Mouse (Mus musculus) brain, adult 2 months (tissue): ENCODE data around the gene Hsd17b12.

Experiments used
- DNase-seq: peaks from one replicate; pipeline ENCODE4 v3.0.0; 2011; ENCODE audit warnings: low read depth, low spot score

Gene Hsd17b12

DNA sequence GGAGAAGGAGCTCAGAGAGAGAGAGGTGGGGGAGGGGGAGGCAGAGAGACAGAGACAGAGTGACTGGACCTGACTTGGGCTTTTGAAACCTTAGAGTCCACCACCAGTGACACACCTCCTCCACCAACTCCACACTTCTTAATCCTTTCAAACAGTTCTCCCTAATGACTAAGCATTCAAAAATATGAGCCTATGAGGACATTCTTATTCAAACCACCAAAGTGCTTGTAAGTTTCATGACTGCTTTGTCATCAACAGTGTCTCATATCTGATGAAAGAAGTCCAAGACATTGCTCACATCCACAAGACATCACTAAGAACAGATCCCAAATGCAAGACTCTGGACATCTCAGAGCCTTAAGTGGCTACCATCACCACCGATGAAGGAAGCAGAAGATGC is 67.9 kb downstream of the Hsd17b12 start:
- no peak for DNase-seq

DNA sequence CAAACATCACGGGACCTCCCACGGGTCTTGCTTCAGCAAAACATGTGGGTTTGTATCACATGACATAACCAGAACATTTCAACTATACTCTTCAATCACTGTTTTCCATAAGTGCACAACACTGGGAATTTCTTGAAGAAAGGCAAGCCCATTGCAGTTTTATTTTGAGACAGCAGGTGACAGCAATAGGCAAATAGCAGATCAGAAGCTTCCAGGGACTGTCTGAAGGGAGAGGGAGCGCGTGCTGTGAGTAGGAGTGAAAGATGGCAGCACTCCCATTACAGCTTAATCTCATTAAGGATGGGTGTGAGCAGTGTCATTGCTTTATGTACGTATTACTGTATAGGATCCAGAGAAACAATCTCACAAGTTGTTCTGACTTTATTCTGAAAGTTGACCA is 88.3 kb downstream of the Hsd17b12 start:
- peak; percentile 67 for DNase-seq

DNA sequence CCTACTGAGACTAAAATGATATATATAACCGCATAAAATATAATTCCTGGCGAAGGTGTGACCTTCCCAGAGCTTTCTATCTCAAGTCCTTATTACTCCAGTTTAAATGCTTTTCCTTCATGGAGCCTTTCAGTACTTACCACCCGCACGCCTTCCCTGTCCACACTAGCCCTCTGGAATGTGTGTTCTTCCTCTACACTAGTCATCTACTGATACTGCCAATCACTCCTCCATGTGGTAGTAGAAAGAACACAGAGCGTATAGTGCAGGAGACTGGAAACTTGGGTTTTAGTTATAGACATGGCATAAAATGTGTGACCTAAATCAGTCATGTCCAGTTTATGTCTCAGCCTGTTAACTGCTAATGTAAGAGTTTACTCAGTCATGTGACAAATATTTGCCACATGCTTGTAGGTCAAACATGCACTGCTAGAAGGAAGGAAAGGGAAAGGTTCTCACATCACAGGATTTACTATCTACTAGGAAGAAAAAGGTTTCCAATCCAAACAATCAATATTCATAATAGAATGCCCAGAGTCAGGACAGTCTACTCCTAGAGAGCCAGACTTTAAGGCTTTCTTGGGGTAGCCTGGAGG is 91.1 kb downstream of the Hsd17b12 start:
- DNase-seq: no peak

DNA sequence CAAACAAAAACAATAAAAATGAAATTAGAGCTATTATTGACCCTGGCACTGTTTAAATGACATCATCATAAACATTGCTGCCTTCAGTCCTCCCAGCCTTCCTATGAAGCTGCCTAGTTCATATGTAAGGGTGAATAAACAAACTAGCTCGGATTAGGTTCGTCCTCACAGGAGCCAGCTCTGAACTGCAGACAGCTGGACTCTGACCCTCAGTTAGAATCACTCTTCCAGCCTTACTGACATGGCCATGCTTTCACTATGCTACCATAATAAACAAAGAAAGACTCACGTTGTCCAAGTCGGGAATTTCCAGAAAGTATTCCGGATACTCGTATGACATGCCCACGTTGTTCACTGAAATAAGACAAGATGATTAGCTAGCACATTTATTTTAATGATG is 91.6 kb downstream of the Hsd17b12 start:
- DNase-seq: no peak

DNA sequence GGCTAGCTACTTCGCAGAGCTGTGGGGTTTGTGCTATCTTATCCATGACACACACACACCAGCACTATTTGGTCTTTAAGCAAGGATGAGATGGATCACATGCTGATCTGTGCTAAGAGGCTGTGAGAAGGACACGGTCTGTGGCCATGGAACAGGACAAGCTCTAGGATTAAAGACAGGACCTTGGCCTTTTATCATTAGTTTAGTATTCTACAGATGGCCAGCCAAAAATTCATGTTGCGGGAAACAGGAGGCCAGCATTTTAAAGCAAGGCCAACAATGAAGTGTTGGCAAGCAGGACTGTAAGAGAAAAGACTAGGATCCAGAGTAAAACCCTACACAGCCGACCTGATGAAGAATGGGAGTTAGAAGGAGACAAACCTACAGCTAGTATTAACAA is 95.0 kb downstream of the Hsd17b12 start:
- no peak for DNase-seq

DNA sequence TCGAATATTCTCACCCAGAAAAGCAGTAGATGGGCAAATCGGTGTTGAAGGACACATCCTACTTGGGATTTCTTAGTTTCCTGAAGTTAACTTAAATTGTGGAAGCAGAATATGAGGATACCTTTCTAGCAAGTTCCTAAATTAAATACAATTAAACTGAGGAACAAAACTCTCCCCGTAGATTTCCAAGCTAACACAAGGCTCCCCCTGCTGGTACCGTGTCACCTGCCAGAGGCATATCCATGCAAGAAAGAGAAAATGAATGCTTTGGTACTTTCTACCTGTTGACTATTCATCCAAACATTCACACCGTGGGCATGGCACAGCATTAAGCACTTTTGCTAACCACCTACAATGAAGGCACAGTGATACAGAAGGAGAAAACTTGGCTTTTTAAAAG is 98.3 kb downstream of the Hsd17b12 start:
- DNase-seq: peak; percentile 57

DNA sequence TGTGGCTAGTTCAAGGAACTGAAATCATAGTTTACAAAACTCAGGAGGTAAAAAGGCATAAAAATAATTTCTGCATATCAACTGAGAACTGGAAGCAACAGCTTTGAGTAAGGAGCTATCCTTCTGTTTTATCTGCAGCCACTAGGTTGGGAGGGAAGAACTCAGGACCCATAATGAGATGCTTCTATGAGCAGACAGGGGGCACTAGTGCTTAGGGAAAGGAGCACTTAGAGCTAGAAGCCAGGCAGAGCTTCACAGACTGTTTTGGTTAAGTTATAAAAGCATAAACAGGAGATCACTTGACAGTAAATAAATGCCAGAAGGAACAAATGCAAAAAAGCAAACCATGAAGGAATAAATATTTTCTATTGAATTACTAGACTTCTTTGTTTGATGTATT is 103.0 kb downstream of the Hsd17b12 start:
- DNase-seq: peak; percentile 87

DNA sequence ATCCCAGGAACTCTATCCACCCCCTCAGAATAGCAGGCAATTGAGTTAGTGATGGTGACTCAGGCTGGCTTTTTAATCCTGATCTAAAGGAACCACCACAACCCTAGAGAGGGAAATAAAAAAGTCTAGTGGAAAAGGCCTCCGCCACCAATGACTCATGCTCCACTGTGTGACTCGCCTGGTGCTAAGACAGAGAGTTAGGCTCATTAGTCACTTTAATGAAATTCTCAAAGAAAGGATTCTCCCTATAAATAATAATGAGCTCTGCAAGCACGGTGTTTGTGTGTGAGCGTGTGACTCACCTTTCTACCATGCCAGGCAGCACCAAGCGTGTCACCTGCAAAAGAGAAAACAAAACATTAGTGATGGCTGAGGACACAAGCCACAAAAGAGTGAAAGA is 105.8 kb downstream of the Hsd17b12 start:
- peak; percentile 92 for DNase-seq

DNA sequence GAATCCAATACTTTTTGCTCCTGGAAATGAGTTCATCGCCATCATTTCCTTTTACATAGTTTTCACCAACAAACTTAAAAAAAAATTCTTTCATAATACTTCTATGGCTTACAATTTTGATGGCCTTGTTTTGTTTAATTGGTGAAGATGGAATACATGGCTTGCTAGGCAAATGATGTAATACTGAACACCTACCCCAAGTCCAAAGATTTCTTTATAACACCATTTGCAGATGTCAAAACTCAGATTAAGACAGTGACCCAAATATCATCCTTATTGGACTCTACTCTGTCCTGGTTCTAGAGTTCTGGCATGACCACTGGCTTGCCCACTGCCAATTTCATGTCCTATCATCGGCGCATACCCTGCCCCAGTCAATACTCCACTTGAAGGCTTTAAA is 106.9 kb downstream of the Hsd17b12 start:
- DNase-seq: no peak

DNA sequence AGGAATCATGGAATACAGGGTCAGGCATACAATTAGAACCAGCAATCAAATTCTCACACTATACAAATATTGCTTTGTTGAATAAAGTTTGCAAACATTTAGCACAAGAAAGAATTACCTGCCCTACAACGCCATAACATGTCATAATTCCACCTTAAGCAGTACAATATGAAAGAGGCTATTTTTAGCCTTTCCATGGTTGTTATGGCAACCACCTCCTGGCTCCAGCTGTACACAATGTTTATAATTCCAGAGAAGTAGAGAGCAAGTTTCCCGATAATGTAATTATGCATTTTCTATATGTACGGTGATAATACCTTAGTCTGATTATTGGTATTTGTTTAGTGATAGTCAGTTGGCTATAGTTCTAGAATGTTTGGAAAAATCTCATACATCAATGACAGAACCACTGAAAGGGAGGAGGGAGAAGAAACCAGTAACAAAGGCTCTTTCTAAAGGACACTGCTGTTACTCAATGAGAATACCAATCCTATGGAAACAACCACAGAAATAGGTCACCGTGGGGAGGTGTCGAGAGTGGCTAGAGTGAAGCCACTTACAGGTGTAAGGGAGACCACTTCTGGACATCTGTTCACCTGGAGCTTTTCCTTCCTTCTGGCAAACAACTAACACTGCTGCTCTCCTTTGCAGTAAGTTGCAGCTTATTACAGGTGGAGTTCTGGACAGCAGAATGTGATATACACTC is 108.1 kb downstream of the Hsd17b12 start:
- DNase-seq: peak; percentile 30

DNA sequence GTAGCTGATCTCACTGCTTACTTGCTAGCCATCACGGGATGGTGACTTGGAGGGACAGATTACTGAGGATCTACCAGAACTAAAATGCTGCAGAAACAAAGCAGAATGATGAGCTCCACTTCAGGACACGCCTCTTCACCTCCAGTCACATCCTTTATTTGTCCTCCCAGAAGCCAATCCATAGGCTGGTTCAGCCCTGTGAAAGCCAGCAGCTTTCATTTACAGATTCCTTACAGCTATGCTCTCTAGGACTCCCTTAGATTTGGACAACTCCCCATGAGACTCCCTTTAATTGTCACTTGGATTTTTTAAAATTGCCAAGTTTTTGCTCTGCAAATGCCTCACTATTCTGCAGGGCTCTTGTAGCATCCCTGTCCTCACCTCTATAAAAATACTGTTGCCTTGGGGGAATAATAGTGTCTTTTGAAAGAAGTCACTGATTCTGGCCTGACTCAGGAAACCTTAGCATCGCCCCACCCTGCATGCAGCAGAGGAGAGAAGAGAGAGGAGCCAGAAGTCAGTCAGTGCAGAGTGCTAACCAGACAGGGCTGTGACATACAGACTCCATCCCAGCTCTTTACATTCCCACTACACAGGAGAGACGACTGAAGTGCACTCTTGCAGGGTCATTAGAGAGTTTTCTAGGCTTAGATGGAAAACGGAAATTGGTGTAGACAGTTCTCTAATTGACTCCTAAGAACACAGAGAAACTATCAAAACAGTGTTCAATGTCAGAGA is 108.9 kb downstream of the Hsd17b12 start:
- DNase-seq: peak; percentile 12

DNA sequence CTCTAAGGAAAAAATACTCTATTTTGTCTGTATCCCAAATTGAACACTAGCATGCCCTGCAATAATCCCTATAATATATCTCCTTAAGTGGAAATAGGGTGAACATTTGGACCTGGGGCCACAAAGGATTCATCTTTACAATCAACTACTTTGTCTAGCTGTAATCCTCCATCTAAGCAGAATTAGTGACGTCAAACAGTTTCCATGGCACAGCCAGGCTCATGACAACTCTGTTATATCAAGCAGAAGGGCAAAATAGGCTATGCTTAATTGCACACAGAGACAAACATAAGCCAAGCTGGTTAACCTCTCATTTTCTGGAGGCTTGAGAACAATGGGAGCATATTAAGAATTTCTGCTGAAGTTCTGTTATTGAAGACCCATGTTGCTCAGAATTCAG is 109.5 kb downstream of the Hsd17b12 start:
- DNase-seq: peak; percentile 36

DNA sequence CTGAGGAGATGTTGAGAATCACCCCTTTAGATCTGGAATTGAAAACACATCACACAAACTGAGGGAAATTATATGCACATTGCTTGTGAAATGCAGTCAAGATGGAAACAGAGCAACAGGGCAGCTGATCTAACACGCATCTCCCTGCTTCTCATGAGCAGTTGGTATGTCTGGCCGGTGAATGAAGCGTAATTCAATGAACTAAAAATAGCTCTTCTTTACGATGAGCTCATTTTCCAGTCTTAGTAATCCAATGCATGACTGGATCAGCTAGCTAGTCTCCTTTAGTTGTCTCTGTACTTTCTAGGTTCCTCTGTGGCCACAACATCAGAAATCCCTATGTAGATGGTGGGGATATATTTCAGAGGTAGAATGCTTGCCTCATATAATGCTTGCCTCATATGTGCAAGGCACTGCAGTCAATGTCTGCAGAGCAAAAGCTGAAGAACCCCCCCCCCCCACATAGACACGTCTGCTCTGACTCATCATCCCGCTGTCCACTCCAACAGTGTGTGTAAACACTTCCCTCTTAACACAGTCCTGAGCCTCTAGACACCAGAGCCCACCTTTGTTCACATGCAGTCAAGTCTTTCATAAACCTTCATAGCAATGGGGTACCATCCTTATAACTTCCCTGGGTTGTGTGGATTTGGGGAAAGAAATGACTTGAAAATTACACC is 112.2 kb downstream of the Hsd17b12 start:
- peak; percentile 79 for DNase-seq

DNA sequence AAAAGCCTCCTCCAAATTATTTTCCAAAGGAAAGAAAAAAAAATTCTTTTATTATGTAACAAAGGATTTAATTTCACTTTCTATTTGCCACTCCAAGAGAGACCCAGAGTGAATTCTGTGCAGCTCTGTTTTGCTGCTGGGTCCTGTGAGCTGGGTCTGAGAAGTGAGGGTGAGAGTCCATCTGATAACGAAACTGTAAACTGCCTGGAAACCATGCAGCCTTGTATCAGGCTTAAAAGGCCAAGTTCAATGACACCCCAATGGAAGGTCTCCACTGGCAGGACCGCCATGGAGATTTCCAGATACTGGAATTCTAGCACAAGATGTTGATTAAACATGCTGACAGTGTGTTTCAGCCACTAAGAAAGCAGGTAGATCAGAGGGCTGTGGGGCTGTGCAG is 113.6 kb downstream of the Hsd17b12 start:
- DNase-seq: no peak

DNA sequence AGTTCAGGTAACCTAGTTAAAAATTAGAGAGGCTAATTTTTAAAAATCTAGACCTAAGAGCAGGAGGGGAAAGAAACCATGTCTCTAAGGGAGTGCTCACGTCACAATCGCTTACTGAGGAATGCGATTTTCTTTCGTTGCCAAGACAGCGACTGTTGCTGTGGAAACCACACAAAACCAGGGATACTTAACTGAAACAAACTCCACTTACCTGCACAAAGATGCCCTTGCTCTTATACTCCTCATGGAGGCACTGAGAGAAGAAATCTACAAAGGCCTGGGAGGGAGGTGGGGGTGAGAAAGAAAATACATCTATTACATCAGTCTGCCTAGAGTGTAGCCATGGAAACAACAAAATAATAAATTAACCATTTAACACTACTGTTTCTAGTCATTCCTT is 114.1 kb downstream of the Hsd17b12 start:
- peak; percentile 81 for DNase-seq

DNA sequence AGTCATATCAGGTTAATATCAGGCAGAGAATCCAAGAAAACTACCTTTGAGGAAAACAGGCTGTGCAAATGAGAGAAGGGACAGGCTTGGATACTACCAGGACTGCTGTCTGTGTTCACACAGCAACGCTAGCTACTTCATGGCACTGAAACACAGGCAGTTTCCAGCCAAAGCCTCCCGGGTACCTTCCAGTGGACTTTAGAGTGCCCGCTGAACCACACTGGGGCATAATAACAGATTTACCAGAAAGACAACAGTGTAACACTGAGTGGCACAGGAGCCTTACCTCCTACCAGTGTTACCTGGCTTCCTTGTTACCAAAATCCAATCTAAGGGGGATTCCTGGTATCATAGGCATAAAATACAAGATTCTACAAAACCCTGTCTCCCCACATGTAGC is 115.3 kb downstream of the Hsd17b12 start:
- no peak for DNase-seq

DNA sequence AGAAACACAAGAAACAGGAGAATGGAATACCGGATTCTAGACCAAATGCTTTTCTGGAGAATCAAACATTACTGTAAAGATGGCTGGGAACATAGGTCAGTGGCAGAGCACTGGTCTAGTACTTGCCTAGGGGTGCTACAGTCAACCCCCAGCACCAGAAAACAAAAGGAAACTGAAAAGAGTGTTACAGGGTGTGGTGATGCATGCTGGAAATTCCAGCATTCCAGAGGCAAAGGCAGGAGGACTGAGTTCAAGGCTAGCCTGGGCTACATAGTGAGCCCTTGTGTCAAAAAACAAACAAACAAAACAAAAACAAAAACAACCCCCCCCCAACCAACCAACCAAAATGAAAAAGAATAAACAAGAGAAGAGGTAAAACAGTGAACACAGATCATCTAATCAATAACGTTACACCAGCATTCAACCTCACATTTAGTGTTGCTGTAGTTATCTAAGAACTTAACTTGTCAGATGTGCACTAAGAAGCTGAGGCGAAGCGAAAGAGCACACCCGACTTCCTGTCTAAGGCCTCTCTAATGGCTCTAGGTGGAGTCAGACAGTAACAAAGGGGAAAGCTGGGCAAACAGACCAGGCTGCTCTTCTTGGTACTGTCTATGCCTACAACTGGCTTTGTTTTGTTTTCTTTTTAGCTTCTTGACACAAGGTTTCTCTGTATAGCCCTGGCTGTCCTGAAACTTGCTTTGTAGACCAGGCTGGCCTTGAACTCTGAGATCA is 117.2 kb downstream of the Hsd17b12 start:
- no peak for DNase-seq

DNA sequence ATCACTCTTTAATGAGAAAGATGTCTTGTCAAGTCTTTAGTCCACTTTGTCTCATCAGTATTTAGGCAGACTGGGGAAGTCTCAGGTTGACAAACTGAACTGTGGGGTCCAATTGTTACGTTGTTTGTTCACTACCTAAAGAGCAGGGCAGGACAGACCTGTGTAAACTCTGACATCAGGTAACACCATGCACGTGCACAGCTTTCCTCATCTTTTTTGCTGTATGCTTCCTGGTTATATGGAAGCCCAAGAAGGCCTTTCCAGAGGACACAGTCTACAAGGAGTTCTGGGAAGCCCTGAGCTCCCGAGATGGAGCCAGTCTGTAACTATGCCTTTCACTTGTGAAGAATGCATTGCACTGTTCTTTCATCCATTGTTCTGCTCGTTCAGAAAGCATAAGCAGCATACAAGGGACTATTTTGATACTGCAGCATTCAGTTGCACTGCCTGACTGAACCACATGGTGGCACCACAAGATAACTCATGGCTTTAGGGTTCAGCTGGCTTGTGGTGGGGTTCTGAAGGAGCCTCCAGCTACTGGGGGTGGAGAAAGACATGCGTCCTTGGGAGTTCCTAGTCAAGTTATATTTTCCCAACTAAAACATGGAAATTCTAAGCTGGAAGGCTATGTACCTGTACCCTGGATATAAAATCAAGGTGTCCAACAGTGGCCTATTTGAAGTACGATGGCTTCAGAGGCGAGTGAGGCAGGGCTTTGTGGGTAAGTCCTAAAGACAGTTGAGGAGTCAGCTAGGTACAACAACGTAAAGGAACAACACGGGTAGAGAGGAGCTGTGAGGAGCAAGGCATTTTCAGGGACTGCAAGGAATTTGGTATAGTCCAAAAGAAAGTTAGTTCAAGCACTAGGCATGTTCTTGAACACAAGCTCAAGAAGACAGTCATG is 122.1 kb downstream of the Hsd17b12 start:
- DNase-seq: peak; percentile 93

DNA sequence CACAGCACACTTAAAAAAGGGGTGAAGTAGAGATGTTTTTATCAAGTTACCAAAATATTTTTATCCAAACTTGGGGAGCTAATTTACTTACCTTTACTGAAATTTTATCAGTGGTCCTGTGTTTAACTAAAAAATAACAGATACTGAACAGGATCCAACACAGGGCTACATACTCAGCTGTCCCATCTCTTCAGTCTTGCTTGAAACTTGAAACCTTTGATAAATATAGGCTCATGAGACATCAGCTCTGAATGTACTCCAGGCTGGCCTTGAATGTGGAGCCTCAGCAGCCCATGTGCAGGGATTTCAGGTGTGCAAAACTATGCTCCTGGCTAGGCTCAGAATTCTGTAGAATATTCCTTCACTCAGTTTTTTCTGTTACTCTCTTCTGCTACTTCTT is 127.2 kb downstream of the Hsd17b12 start:
- no peak for DNase-seq

DNA sequence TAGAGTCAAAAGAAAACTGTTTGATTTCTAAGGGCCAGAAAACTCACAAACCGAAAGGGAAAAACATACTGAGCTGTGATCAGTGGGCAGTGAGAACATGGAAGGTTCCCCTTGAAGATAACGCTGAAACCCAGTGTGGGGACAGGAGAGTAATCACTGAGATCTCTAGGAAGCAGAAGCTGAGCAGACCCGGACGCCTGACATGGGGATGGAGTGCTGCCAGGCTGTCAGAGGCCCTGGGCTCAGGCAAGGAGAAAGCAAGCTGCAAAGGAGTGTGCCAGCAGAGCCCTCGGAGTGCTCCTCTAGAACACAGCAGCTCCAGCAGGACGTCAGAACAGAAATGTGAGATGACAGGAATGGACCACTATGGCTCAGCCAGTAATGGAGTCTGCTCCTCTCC is 133.1 kb downstream of the Hsd17b12 start:
- no peak for DNase-seq
